Mouse (Mus musculus): ENCODE measurements at regions not wholly inside any gene's neighbourhood (a gene's known extent, or its start where the extent isn't known, plus 50 kb on each side); places are given as distances from the start of the nearest gene placed in this dataset.

GRCm38 (mm10) chr7:79517581-79518337 is 51.6 kb upstream of the Polg start:
- DNase-seq (ENCODE audit: low read depth, low spot score): no peak

- DNase-seq (ENCODE audit: low read depth, low spot score): no peak
Observed at GRCm38 (mm10) chr7:79516287-79516686, 50.1 kb upstream of the Polg start.
